Mouse (Mus musculus) stomach, embryonic 16.5 days (tissue): ENCODE data around the gene Ccdc152. TPM values are rescaled to one million over a fixed set of nuclear protein-coding genes. Genes with fewer than 3 reads are reported as not detected.

ENCODE experiments used
- ATAC-seq: fragments of 200-750 bp; cut with Nextera tagmentation; 2 replicates; pipeline ENCODE4 v1.8.0; 2017; ENCODE audit warnings: moderate number of reproducible peaks, moderate TSS enrichment; ENCODE audit not compliant: insufficient read depth, low FRiP score
- H3K27ac ChIP-seq: fragments of 300-500 bp; sonication (generic); 2 replicates; pipeline ENCODE4 v1.5.1; 2014; ENCODE audit warnings: low read length
- H3K27me3 ChIP-seq: fragments of 300-500 bp; sonication (generic); 2 replicates; pipeline ENCODE4 v1.6.1; 2014; ENCODE audit warnings: low read length, control low read depth, mixed read lengths; ENCODE audit not compliant: control insufficient read depth, insufficient read depth
- H3K36me3 ChIP-seq: fragments of 300-500 bp; sonication (generic); 2 replicates; pipeline ENCODE4 v1.6.1; 2014; ENCODE audit warnings: low read length; ENCODE audit not compliant: control insufficient read depth, insufficient read depth
- H3K4me1 ChIP-seq: fragments of 300-500 bp; sonication (generic); 2 replicates; pipeline ENCODE4 v1.6.1; 2014; ENCODE audit warnings: low read length, control low read depth, mixed read lengths; ENCODE audit not compliant: control insufficient read depth, insufficient read depth
- H3K4me2 ChIP-seq: fragments of 300-500 bp; sonication (generic); 2 replicates; pipeline ENCODE4 v1.6.1; 2014; ENCODE audit warnings: low read depth, low read length, mixed read lengths
- H3K4me3 ChIP-seq: fragments of 300-500 bp; sonication (generic); replicated peaks from 2 replicates; pipeline ENCODE4 v1.5.1; 2014; ENCODE audit warnings: mild to moderate bottlenecking, low read length
- H3K9ac ChIP-seq: fragments of 300-500 bp; sonication (generic); 2 replicates; pipeline ENCODE4 v1.6.1; 2014; ENCODE audit warnings: low read length
- H3K9me3 ChIP-seq: fragments of 300-500 bp; sonication (generic); replicated peaks from 2 replicates; pipeline ENCODE4 v1.6.1; 2016; ENCODE audit warnings: low read length, control low read depth; ENCODE audit not compliant: control insufficient read depth
- WGBS: fragments of 180-500 bp; shearing (Covaris S2); extraction: QIAGEN DNeasy Blood & Tissue Kit; methylation state at CpG from one replicate; pipeline ENCODE4 v1.1.7; 2014; 5-methylcytosine and 5-hydroxymethylcytosine counted together
- polyA plus RNA-seq: library from polyadenylated mRNA; unstranded; fragments of >200 nt; fragmentation: Nextera tagmentation; extraction: Ambion mirVana; gene quantifications from 2 replicates; pipeline ENCODE4 v1.2.1, GENCODE M21; 2015

Gene Ccdc152
- polyA plus RNA-seq, 1 experiment from 2014 or later: 0.28 TPM

- 22% methylated on average over 6 of the region's 6 CpGs for WGBS
- Histone ChIP-seq H3K27me3 (no peaks in the 10 kb centered on the region), H3K27ac (peak overlapping the region; percentile 94), H3K4me3 (peak overlapping the region; percentile 55), H3K36me3 (no peaks in the 10 kb centered on the region), H3K9ac (no peak overlapping the region), H3K4me2 (peak overlapping the region; percentile 55), H3K4me1 (peaks cover 10% of the 10 kb centered on the region), H3K9me3 (no peaks in the 10 kb centered on the region)
- ATAC-seq: peak; percentile 23
Measured at GRCm38 (mm10) chr15:3269996-3270645, 33.2 kb downstream of the Ccdc152 start.

- Histone ChIP-seq H3K9ac (no peak overlapping the region), H3K9me3 (no peaks in the 10 kb centered on the region), H3K27ac (peak overlapping the region; percentile 94), H3K36me3 (no peaks in the 10 kb centered on the region), H3K4me2 (0 out of 2 replicates have a peak overlapping the region, but pooled peaks have one; percentile 55), H3K27me3 (no peaks in the 10 kb centered on the region), H3K4me1 (peaks cover 10% of the 10 kb centered on the region), H3K4me3 (no peak overlapping the region)
- WGBS: 36% methylated on average over 4 of the region's 4 CpGs
- ATAC-seq: no peak
Measured at GRCm38 (mm10) chr15:3269496-3269895, 33.8 kb downstream of the Ccdc152 start.

- 81% methylated on average over 6 of the region's 6 CpGs for WGBS
Measured at GRCm38 (mm10) chr15:3268247-3268646, 35.1 kb downstream of the Ccdc152 start, which contains the start of gene Selenop. Gene Selenop (plus strand): TSS chr15:3268547.

GRCm38 (mm10) chr15:3264828-3265227 lies 38.5 kb downstream of the Ccdc152 start:
- H3K9me3 ChIP-seq: no peaks in the 10 kb centered on the region
- no peak overlapping the region for H3K4me2 ChIP-seq
- H3K27me3 ChIP-seq: no peaks in the 10 kb centered on the region
- 74% methylated on average over 1 of the region's 1 CpGs for WGBS
- H3K36me3 ChIP-seq: no peaks in the 10 kb centered on the region
- peaks cover 5% of the 10 kb centered on the region for H3K4me1 ChIP-seq
- no peak for ATAC-seq
- no peak overlapping the region for H3K9ac ChIP-seq
- H3K4me3 ChIP-seq: no peak overlapping the region
- no peak overlapping the region for H3K27ac ChIP-seq

More at GRCm38 (mm10) chr15:3268247-3268646, 35.1 kb downstream of the Ccdc152 start, which contains the start of gene Selenop:
- no peak for ATAC-seq
- H3K27me3 ChIP-seq: no peaks in the 10 kb centered on the region
- no peak within 1 kb of the TSS for H3K9ac ChIP-seq
- H3K4me1 ChIP-seq: peaks cover 10% of the 10 kb centered on the region
- peak within 1 kb of the TSS; percentile 94; the same call in 1 of the 2 replicates for H3K27ac ChIP-seq
- no peak within 1 kb of the TSS for H3K4me2 ChIP-seq
- H3K9me3 ChIP-seq: no peaks in the 10 kb centered on the region
- no peak within 1 kb of the TSS for H3K4me3 ChIP-seq
- H3K36me3 ChIP-seq: no peaks in the 10 kb centered on the region

- Histone ChIP-seq H3K4me1 (no peaks in the 10 kb centered on the region), H3K9me3 (no peaks in the 10 kb centered on the region), H3K4me3 (no peak overlapping the region), H3K27me3 (no peaks in the 10 kb centered on the region), H3K4me2 (no peak overlapping the region), H3K36me3 (no peaks in the 10 kb centered on the region), H3K9ac (no peak overlapping the region), H3K27ac (no peak overlapping the region)
- 87% methylated on average over 4 of the region's 4 CpGs for WGBS
- no peak for ATAC-seq
Measured at GRCm38 (mm10) chr15:3264293-3264692, 39.0 kb downstream of the Ccdc152 start.

- Histone ChIP-seq H3K27me3 (no peaks in the 10 kb centered on the region), H3K4me1 (no peaks in the 10 kb centered on the region), H3K36me3 (no peaks in the 10 kb centered on the region), H3K9me3 (no peaks in the 10 kb centered on the region), H3K4me3 (no peak overlapping the region), H3K4me2 (no peak overlapping the region), H3K27ac (no peak overlapping the region), H3K9ac (no peak overlapping the region)
- WGBS: 67% methylated on average over 3 of the region's 3 CpGs
- no peak for ATAC-seq
Measured at GRCm38 (mm10) chr15:3262883-3263282, 40.4 kb downstream of the Ccdc152 start.

- no peak for ATAC-seq
- no peaks in the 10 kb centered on the region for H3K4me1 ChIP-seq
- no peaks in the 10 kb centered on the region for H3K27me3 ChIP-seq
- 87% methylated on average over 4 of the region's 4 CpGs for WGBS
- no peaks in the 10 kb centered on the region for H3K9me3 ChIP-seq
- no peaks in the 10 kb centered on the region for H3K36me3 ChIP-seq
- H3K4me2 ChIP-seq: no peak overlapping the region
- no peak overlapping the region for H3K4me3 ChIP-seq
- no peak overlapping the region for H3K9ac ChIP-seq
- no peak overlapping the region for H3K27ac ChIP-seq
Measured at GRCm38 (mm10) chr15:3260309-3260708, 43.0 kb downstream of the Ccdc152 start.

GRCm38 (mm10) chr15:3259025-3259424 lies 44.3 kb downstream of the Ccdc152 start:
- H3K4me1 ChIP-seq: no peaks in the 10 kb centered on the region
- no peaks in the 10 kb centered on the region for H3K36me3 ChIP-seq

GRCm38 (mm10) chr15:3251718-3252067 lies 51.6 kb downstream of the Ccdc152 start:
- Histone ChIP-seq H3K4me3 (no peak overlapping the region), H3K9me3 (no peaks in the 10 kb centered on the region), H3K9ac (no peak overlapping the region)

More at GRCm38 (mm10) chr15:3259025-3259424, 44.3 kb downstream of the Ccdc152 start:
- WGBS: 80% methylated on average over 1 of the region's 1 CpGs
- Histone ChIP-seq H3K27me3 (no peaks in the 10 kb centered on the region), H3K9me3 (no peaks in the 10 kb centered on the region), H3K4me2 (no peak overlapping the region), H3K27ac (no peak overlapping the region), H3K4me3 (no peak overlapping the region), H3K9ac (no peak overlapping the region)
- ATAC-seq: no peak

More at GRCm38 (mm10) chr15:3251718-3252067, 51.6 kb downstream of the Ccdc152 start:
- no peak for ATAC-seq
- Histone ChIP-seq H3K27ac (peak overlapping the region; percentile 93), H3K36me3 (no peaks in the 10 kb centered on the region), H3K27me3 (no peaks in the 10 kb centered on the region), H3K4me1 (peaks cover 14% of the 10 kb centered on the region), H3K4me2 (no peak overlapping the region)
